ENCODE assay signal across 12 mouse cellular contexts in the genomic region with DNA sequence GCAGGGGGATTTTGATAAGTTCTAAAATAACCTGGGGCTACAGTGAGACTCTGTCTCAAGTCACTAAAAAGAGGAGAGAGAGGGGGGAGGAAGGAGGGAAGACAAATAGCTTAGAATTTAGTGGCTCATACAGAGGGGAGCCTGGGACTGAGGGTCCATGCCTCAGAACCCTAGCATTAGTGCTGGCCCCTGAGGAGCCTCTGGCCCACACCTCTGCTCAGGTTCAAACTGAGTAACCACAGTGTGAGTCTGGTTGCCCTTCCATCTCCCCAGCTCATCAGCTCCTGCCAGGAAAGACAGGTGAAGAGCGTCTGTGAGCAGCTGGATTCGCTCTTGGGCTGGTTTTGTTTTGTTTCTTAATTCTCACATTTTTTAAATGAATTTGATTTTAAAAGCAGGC. TPM values are rescaled to one million over a fixed set of nuclear protein-coding genes. Genes with fewer than 3 reads are reported as not detected.
A peak's percentile ranks its signal among the peaks of the same experiment; 100 is the strongest.
DNase-seq lines count a peak whose midpoint lies in the region; ATAC-seq and TF ChIP-seq lines count a peak whose summit lies in the region.
"Had no signal": no experiment of that assay in that cellular context is flagged by ENCODE, and none has a peak within 500 bp of the region (broad histone marks: within the 10 kb centered on the region; RNA-seq: fewer than 3 reads in every experiment).

No protein-coding gene starts in this region.

- no peak for TF ChIP-seq CTCF in layer of hippocampus, adult 2 months (conservative IDR thresholded peaks at IDR 0.05)
- no peak for TF ChIP-seq CTCF in forebrain, postnatal 0 days (IDR thresholded peaks at IDR 0.05; ENCODE audit: low read depth)

- WGBS in forebrain, postnatal 0 days, result 27% methylated on average over 2 of the region's 2 CpGs
- 24% methylated on average over 2 of the region's 2 CpGs for WGBS in intestine, embryonic 15.5 days
- WGBS in neural tube, embryonic 14.5 days, result 44% methylated on average over 2 of the region's 2 CpGs

- H3K9me3 ChIP-seq in forebrain, postnatal 0 days (ENCODE audit: low read length), result no peaks in the 10 kb centered on the region
- H3K9me3 ChIP-seq in intestine, embryonic 15.5 days, result no peaks in the 10 kb centered on the region
- H3K9me3 ChIP-seq in neural tube, embryonic 14.5 days (ENCODE audit: control insufficient read depth, low read length), result no peaks in the 10 kb centered on the region
- H3K9me3 ChIP-seq: liver, embryonic 13.5 days had no signal

- H3K36me3 ChIP-seq in forebrain, postnatal 0 days (ENCODE audit: insufficient read depth), result peaks cover 19% of the 10 kb centered on the region
- H3K36me3 ChIP-seq in intestine, embryonic 15.5 days, result no peaks in the 10 kb centered on the region
- H3K36me3 ChIP-seq in neural tube, embryonic 14.5 days (ENCODE audit: control insufficient read depth, insufficient read depth, low read length), result no peaks in the 10 kb centered on the region
- H3K36me3 ChIP-seq: liver, embryonic 13.5 days had no signal

- no peaks in the 10 kb centered on the region for H3K27me3 ChIP-seq in forebrain, postnatal 0 days (ENCODE audit: insufficient read depth, low read length)
- no peaks in the 10 kb centered on the region for H3K27me3 ChIP-seq in intestine, embryonic 15.5 days (replicated peaks)
- H3K27me3 ChIP-seq in neural tube, embryonic 14.5 days (ENCODE audit: control insufficient read depth, insufficient read depth, low read length), result no peaks in the 10 kb centered on the region

- H3K9ac ChIP-seq in forebrain, postnatal 0 days, result 0 out of 2 replicates have a peak overlapping the region, but pooled peaks have one; percentile 4
- H3K9ac ChIP-seq in intestine, embryonic 15.5 days, result no peak overlapping the region
- H3K9ac ChIP-seq in neural tube, embryonic 14.5 days (replicated peaks; ENCODE audit: low read depth, low read length), result 0 out of 2 replicates have a peak overlapping the region, but pooled peaks have one; percentile 25
- H3K9ac ChIP-seq: liver, embryonic 13.5 days had no signal

- peak overlapping the region; percentile 41 for H3K4me2 ChIP-seq in forebrain, postnatal 0 days (ENCODE audit: low read depth)
- 0 out of 2 replicates have a peak overlapping the region, but pooled peaks have one; percentile 19 for H3K4me2 ChIP-seq in intestine, embryonic 15.5 days (replicated peaks)
- H3K4me2 ChIP-seq in neural tube, embryonic 14.5 days (ENCODE audit: low read depth, low read length), result peak overlapping the region; percentile 24; the same call in 1 of the 2 replicates
- H3K4me2 ChIP-seq: liver, embryonic 13.5 days had no signal

- DNase-seq in layer of hippocampus, adult 2 months (ENCODE audit: low spot score in 2 of 2), result no peak
- no peak for DNase-seq in layer of hippocampus, adult 8-10 months (ENCODE audit: low spot score in 2 of 2)
- no peak for DNase-seq in forebrain, postnatal 0 days
- no peak for DNase-seq in layer of hippocampus, adult 18-20 months (ENCODE audit: low spot score in 2 of 2)
- no peak for DNase-seq in embryo, embryonic 10.5 days (ENCODE audit: low spot score)
- DNase-seq: kidney, adult 2 months; liver, embryonic 13.5 days; thymus, postnatal 25 days had no signal

- ATAC-seq in forebrain, postnatal 0 days, result peak; percentile 13; the same call in 1 of the 2 replicates
- peak; percentile 18; the same call in 1 of the 2 replicates for ATAC-seq in intestine, embryonic 15.5 days
- ATAC-seq in neural tube, embryonic 14.5 days (ENCODE audit: low read depth), result peak; percentile 26; the same call in 1 of the 2 replicates
- no peak for ATAC-seq in inflammation-experienced regulatory T-cells, adult 6 months

- H3K4me3 ChIP-seq in layer of hippocampus, adult 2 months, result peak overlapping the region; percentile 0; the same call in 1 of the 2 replicates
- no peak overlapping the region for H3K4me3 ChIP-seq in forebrain, postnatal 0 days (ENCODE audit: low read depth, low read length)
- no peak overlapping the region for H3K4me3 ChIP-seq in intestine, embryonic 15.5 days (replicated peaks)
- H3K4me3 ChIP-seq in neural tube, embryonic 14.5 days (ENCODE audit: low read depth, low read length), result no peak overlapping the region
- H3K4me3 ChIP-seq: liver, embryonic 13.5 days had no signal

- H3K27ac ChIP-seq in layer of hippocampus, adult 2 months, result peak overlapping the region; percentile 93
- peak overlapping the region; percentile 84 for H3K27ac ChIP-seq in forebrain, postnatal 0 days (ENCODE audit: low read depth, low read length)
- H3K27ac ChIP-seq in intestine, embryonic 15.5 days, result no peak overlapping the region
- peak overlapping the region; percentile 81 for H3K27ac ChIP-seq in neural tube, embryonic 14.5 days (ENCODE audit: low read depth, low read length)
- H3K27ac ChIP-seq: liver, embryonic 13.5 days; macrophage had no signal

- peaks cover 16% of the 10 kb centered on the region for H3K4me1 ChIP-seq in forebrain, postnatal 0 days (ENCODE audit: insufficient read depth)
- peaks cover 6% of the 10 kb centered on the region for H3K4me1 ChIP-seq in intestine, embryonic 15.5 days (replicated peaks)
- H3K4me1 ChIP-seq in neural tube, embryonic 14.5 days (ENCODE audit: control insufficient read depth, insufficient read depth, low read length), result peaks cover 21% of the 10 kb centered on the region

RNA-seq across cellular contexts. Expression of a gene that starts 53.6 kb away (rescaled TPM):
- 100 to 1,000 TPM; 179 to 181 TPM for total RNA-seq in layer of hippocampus, adult 2 months (2021)
- total RNA-seq in layer of hippocampus, adult 8-10 months (2022), result 100 to 1,000 TPM; 151 to 178 (median 164) TPM
- total RNA-seq in forebrain, postnatal 0 days (2014; rRNA removed), result 109 and 132 TPM in 2 replicates
- 143 and 164 TPM in 2 replicates for polyA plus RNA-seq in forebrain, postnatal 0 days (2015; fragmentation: Nextera tagmentation; extraction: Ambion mirVana)
- 139 and 146 TPM in 2 replicates for polyA plus RNA-seq in intestine, embryonic 15.5 days (2015; fragmentation: Nextera tagmentation; extraction: Ambion mirVana)
- polyA plus RNA-seq in neural tube, embryonic 14.5 days (2014; fragmentation: Nextera tagmentation; extraction: Ambion mirVana), result 144 and 167 TPM in 2 replicates
- total RNA-seq in layer of hippocampus, adult 18-20 months (2021), result 100 to 1,000 TPM; 179 to 196 TPM
- polyA plus RNA-seq in inflammation-experienced regulatory T-cells, adult 6 months (2017; shearing (Covaris generic)), result 1 to 10 TPM; 2.3 to 5.5 (median 4.5) TPM
